In genomic region chr16:87443245-87443644, GRCm38 (mm10) we compare ENCODE assay signal across 20 mouse cellular contexts. TPM values are rescaled to one million over a fixed set of nuclear protein-coding genes. Genes with fewer than 3 reads are reported as not detected.
DNase-seq lines count a peak whose midpoint lies in the region; ATAC-seq lines count a peak whose summit lies in the region.
"Had no signal": no experiment of that assay in that cellular context is flagged by ENCODE, and none has a peak within 500 bp of the region (broad histone marks: within the 10 kb centered on the region; RNA-seq: fewer than 3 reads in every experiment).

No protein-coding gene starts in this region.

- H3K27me3 ChIP-seq in intestine, embryonic 16.5 days (replicated peaks; ENCODE audit: control insufficient read depth, insufficient read depth, low read length), result no peaks in the 10 kb centered on the region
- H3K27me3 ChIP-seq in stomach, embryonic 15.5 days (replicated peaks), result no peaks in the 10 kb centered on the region
- H3K27me3 ChIP-seq in forebrain, embryonic 13.5 days, result no peaks in the 10 kb centered on the region
- H3K27me3 ChIP-seq: embryonic facial prominence, embryonic 13.5 days; heart, embryonic 15.5 days had no signal

- no peak overlapping the region for H3K27ac ChIP-seq in intestine, embryonic 16.5 days (ENCODE audit: low read length)
- H3K27ac ChIP-seq in stomach, embryonic 15.5 days, result no peak overlapping the region
- H3K27ac ChIP-seq in forebrain, embryonic 13.5 days, result no peak overlapping the region
- H3K27ac ChIP-seq: embryonic facial prominence, embryonic 13.5 days; forebrain, embryonic 12.5 days; heart, adult 2 months; heart, embryonic 15.5 days; hindbrain, embryonic 13.5 days had no signal

- H3K36me3 ChIP-seq in intestine, embryonic 16.5 days (ENCODE audit: control insufficient read depth, insufficient read depth, low read length), result no peaks in the 10 kb centered on the region
- no peaks in the 10 kb centered on the region for H3K36me3 ChIP-seq in stomach, embryonic 15.5 days
- no peaks in the 10 kb centered on the region for H3K36me3 ChIP-seq in forebrain, embryonic 13.5 days (ENCODE audit: poor library complexity, severe bottlenecking)
- H3K36me3 ChIP-seq: embryonic facial prominence, embryonic 13.5 days; forebrain, embryonic 12.5 days; heart, embryonic 15.5 days; hindbrain, embryonic 13.5 days had no signal

- H3K4me1 ChIP-seq in intestine, embryonic 16.5 days (ENCODE audit: control insufficient read depth, insufficient read depth, low read length), result peaks cover 11% of the 10 kb centered on the region
- H3K4me1 ChIP-seq in stomach, embryonic 15.5 days, result peaks cover 8% of the 10 kb centered on the region; the same call in 1 of the 2 replicates
- peaks cover 17% of the 10 kb centered on the region for H3K4me1 ChIP-seq in forebrain, embryonic 13.5 days

- ATAC-seq in intestine, embryonic 16.5 days, result peak; percentile 41; the same call in 1 of the 2 replicates
- ATAC-seq in stomach, embryonic 15.5 days (ENCODE audit: insufficient read depth, low FRiP score, low read depth), result 0 out of 2 replicates have a peak, but pooled peaks have one; percentile 23
- no peak for ATAC-seq in forebrain, embryonic 13.5 days
- ATAC-seq: forebrain, postnatal 0 days had no signal

- DNase-seq in lung, postnatal 36 days, result peak; percentile 11
- no peak for DNase-seq in lung, postnatal 14 days
- DNase-seq in testis, postnatal 10 days (ENCODE audit: low spot score), result no peak
- no peak for DNase-seq in natural killer cell, adult 2 months (ENCODE audit: low spot score in 2 of 2)
- DNase-seq: adrenal gland, adult 8-10 months; cerebellum, adult 11 months; cerebellum, adult 8-10 months; cerebellum, postnatal 14 days; forebrain, postnatal 0 days; gastrocnemius, postnatal 14 days; heart, adult 2 months; heart, postnatal 14 days had no signal

- H3K9me3 ChIP-seq in intestine, embryonic 16.5 days (ENCODE audit: control insufficient read depth, low read length), result no peaks in the 10 kb centered on the region
- no peaks in the 10 kb centered on the region for H3K9me3 ChIP-seq in stomach, embryonic 15.5 days
- H3K9me3 ChIP-seq in forebrain, embryonic 13.5 days (replicated peaks), result no peaks in the 10 kb centered on the region
- H3K9me3 ChIP-seq: embryonic facial prominence, embryonic 13.5 days; forebrain, embryonic 12.5 days; heart, embryonic 15.5 days; hindbrain, embryonic 13.5 days had no signal

- no peak overlapping the region for H3K4me3 ChIP-seq in intestine, embryonic 16.5 days (ENCODE audit: low read length)
- no peak overlapping the region for H3K4me3 ChIP-seq in stomach, embryonic 15.5 days (replicated peaks)
- no peak overlapping the region for H3K4me3 ChIP-seq in forebrain, embryonic 13.5 days
- H3K4me3 ChIP-seq: embryonic facial prominence, embryonic 13.5 days; forebrain, embryonic 12.5 days; heart, adult 2 months; heart, embryonic 15.5 days; hindbrain, embryonic 13.5 days had no signal

- H3K9ac ChIP-seq in intestine, embryonic 16.5 days (ENCODE audit: low read depth, low read length), result no peak overlapping the region
- H3K9ac ChIP-seq in stomach, embryonic 15.5 days, result no peak overlapping the region
- no peak overlapping the region for H3K9ac ChIP-seq in forebrain, embryonic 13.5 days
- H3K9ac ChIP-seq: embryonic facial prominence, embryonic 13.5 days; forebrain, embryonic 12.5 days; forebrain, postnatal 0 days; heart, embryonic 15.5 days; hindbrain, embryonic 13.5 days had no signal

- H3K4me2 ChIP-seq in intestine, embryonic 16.5 days (ENCODE audit: low read depth, low read length), result no peak overlapping the region
- no peak overlapping the region for H3K4me2 ChIP-seq in stomach, embryonic 15.5 days
- H3K4me2 ChIP-seq in forebrain, embryonic 13.5 days, result no peak overlapping the region
- H3K4me2 ChIP-seq: embryonic facial prominence, embryonic 13.5 days; forebrain, embryonic 12.5 days; heart, embryonic 11.5 days; heart, embryonic 15.5 days; hindbrain, embryonic 13.5 days had no signal

RNA-seq across cellular contexts. Expression of gene Rwdd2b, which starts 2.9 kb away (rescaled TPM):
- 15.2 and 17.4 TPM in 2 replicates for polyA plus RNA-seq in intestine, embryonic 16.5 days (2015; fragmentation: Nextera tagmentation; extraction: Ambion mirVana)
- 10.4 and 13.4 TPM in 2 replicates for polyA plus RNA-seq in stomach, embryonic 15.5 days (2015; fragmentation: Nextera tagmentation; extraction: Ambion mirVana)
- 10.7 and 11.6 TPM in 2 replicates for polyA plus RNA-seq in forebrain, embryonic 13.5 days (2015; fragmentation: Nextera tagmentation; extraction: Ambion mirVana)

RNA-seq across cellular contexts. Expression of gene Ltn1, which starts 10.8 kb away (rescaled TPM):
- polyA plus RNA-seq in intestine, embryonic 16.5 days (2015; fragmentation: Nextera tagmentation; extraction: Ambion mirVana), result 19.3 and 20.5 TPM in 2 replicates
- 23.2 and 27.0 TPM in 2 replicates for polyA plus RNA-seq in stomach, embryonic 15.5 days (2015; fragmentation: Nextera tagmentation; extraction: Ambion mirVana)
- 26.0 and 29.9 TPM in 2 replicates for polyA plus RNA-seq in forebrain, embryonic 13.5 days (2015; fragmentation: Nextera tagmentation; extraction: Ambion mirVana)

RNA-seq across cellular contexts. Expression of gene Usp16, which starts 11.3 kb away (rescaled TPM):
- 33.7 and 35.4 TPM in 2 replicates for polyA plus RNA-seq in intestine, embryonic 16.5 days (2015; fragmentation: Nextera tagmentation; extraction: Ambion mirVana)
- polyA plus RNA-seq in stomach, embryonic 15.5 days (2015; fragmentation: Nextera tagmentation; extraction: Ambion mirVana), result 41.7 and 42.2 TPM in 2 replicates
- 50.1 and 50.4 TPM in 2 replicates for polyA plus RNA-seq in forebrain, embryonic 13.5 days (2015; fragmentation: Nextera tagmentation; extraction: Ambion mirVana)

RNA-seq across cellular contexts. Expression of gene Cct8, which starts 52.4 kb away (rescaled TPM):
- polyA plus RNA-seq in intestine, embryonic 16.5 days (2015; fragmentation: Nextera tagmentation; extraction: Ambion mirVana), result 357 and 397 TPM in 2 replicates
- polyA plus RNA-seq in stomach, embryonic 15.5 days (2015; fragmentation: Nextera tagmentation; extraction: Ambion mirVana), result 389 and 416 TPM in 2 replicates
- 524 and 547 TPM in 2 replicates for polyA plus RNA-seq in forebrain, embryonic 13.5 days (2015; fragmentation: Nextera tagmentation; extraction: Ambion mirVana)
